Mouse (Mus musculus) midbrain, postnatal 0 days (tissue): ENCODE data around the gene Anapc5. TPM values are rescaled to one million over a fixed set of nuclear protein-coding genes. Genes with fewer than 3 reads are reported as not detected.

Experiments used
- ATAC-seq: fragments of 200-750 bp; cut with Nextera tagmentation; 2 replicates; pipeline ENCODE4 v1.8.0; 2017; ENCODE audit warnings: moderate number of reproducible peaks, mild to moderate bottlenecking, moderate TSS enrichment, moderate library complexity; ENCODE audit not compliant: low FRiP score
- DNase-seq: peaks from one replicate; pipeline ENCODE4 v3.0.0-alpha.2; 2015; ENCODE audit warnings: low spot score
- H3K27ac ChIP-seq: fragments of 300-500 bp; sonication (generic); 2 replicates; pipeline ENCODE4 v1.5.1; 2014; ENCODE audit warnings: low read depth, mild to moderate bottlenecking, low read length, mixed read lengths
- H3K27me3 ChIP-seq: fragments of 300-500 bp; sonication (generic); 2 replicates; pipeline ENCODE4 v1.6.1; 2014; ENCODE audit warnings: low read length, control low read depth, mixed read lengths; ENCODE audit not compliant: insufficient read depth
- H3K36me3 ChIP-seq: fragments of 300-500 bp; sonication (generic); 2 replicates; pipeline ENCODE4 v1.6.1; 2014; ENCODE audit warnings: low read length, control low read depth, mixed read lengths; ENCODE audit not compliant: insufficient read depth
- H3K4me1 ChIP-seq: fragments of 300-500 bp; sonication (generic); 2 replicates; pipeline ENCODE4 v1.6.1; 2014; ENCODE audit warnings: mild to moderate bottlenecking, control low read depth, antibody characterized with exemption, low read length, mixed read lengths; ENCODE audit not compliant: insufficient read depth
- H3K4me2 ChIP-seq: fragments of 300-500 bp; sonication (generic); 2 replicates; pipeline ENCODE4 v1.6.1; 2014; ENCODE audit warnings: low read depth, mild to moderate bottlenecking, low read length, mixed read lengths; ENCODE audit not compliant: poor library complexity, severe bottlenecking
- H3K4me3 ChIP-seq: fragments of 300-500 bp; sonication (generic); 2 replicates; pipeline ENCODE4 v1.5.1; 2014; ENCODE audit warnings: low read depth, mild to moderate bottlenecking, low read length, moderate library complexity
- H3K9ac ChIP-seq: fragments of 300-500 bp; sonication (generic); replicated peaks from 2 replicates; pipeline ENCODE4 v1.6.1; 2014; ENCODE audit warnings: mild to moderate bottlenecking, low read length, moderate library complexity, mixed read lengths; ENCODE audit not compliant: poor library complexity, severe bottlenecking
- H3K9me3 ChIP-seq: fragments of 300-500 bp; sonication (generic); 2 replicates; pipeline ENCODE4 v1.6.1; 2016; ENCODE audit warnings: low read length, control low read depth
- CTCF ChIP-seq: IDR thresholded peaks from 2 replicates; pipeline ENCODE4 v1.5.1; 2016; ENCODE audit warnings: antibody characterized with exemption, mild to moderate bottlenecking
- WGBS: fragments of 180-500 bp; shearing (Covaris S2); extraction: QIAGEN DNeasy Blood & Tissue Kit; methylation state at CpG from one replicate; pipeline ENCODE4 v1.1.7; 2014; 5-methylcytosine and 5-hydroxymethylcytosine counted together
- polyA plus RNA-seq: library from polyadenylated mRNA; unstranded; fragments of >200 nt; fragmentation: Nextera tagmentation; extraction: Ambion mirVana; gene quantifications from 2 replicates; pipeline ENCODE4 v1.2.1, GENCODE M21; 2015
- total RNA-seq: library from RNA; depleted of rRNA; stranded (reverse); fragments of >200 nt; gene quantifications from 2 replicates; pipeline ENCODE4 v1.2.3, GENCODE M21; 2014; rRNA removed

Anapc5 gene
- 463 and 516 TPM in 2 replicates for total RNA-seq
- 461 and 464 TPM in 2 replicates for polyA plus RNA-seq

DNA sequence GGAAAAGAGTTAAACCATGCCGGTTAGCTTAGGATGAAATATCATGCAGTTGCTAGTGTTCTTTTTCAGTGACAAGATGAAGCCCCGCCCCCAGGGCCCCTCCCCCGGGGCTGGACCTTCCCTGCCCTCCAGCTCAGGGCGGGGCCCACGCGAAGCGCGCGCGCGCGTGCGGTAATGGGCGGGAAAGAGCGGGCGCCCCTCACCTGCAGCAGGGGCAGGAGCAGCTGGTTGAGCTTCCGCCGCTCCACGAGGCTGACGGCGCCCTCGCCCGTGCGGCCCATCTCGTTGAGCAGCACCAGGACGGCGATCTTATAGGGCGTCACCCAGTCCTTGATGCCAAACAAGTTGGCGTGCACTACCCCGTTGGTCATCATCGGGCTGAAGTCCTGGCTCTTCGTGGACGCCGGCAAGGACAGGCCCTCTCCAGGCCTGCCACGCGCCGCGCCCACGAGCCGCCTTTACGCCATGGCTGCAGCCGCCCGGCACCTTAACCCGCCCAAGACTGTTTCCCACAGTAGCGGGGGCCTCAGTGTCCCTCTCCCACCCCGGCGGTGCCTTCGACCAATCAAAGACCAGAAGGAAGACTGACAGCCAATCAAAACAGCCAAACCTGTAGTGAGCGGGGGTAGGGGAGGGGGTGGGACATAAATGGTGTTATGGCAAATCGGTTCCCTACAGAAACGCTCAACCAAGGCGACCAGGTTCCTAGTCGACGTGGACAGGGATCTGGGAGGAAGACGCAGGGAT is at the start of gene Anapc5:
Gene Anapc5, minus strand, starts transcription at position 563 of the 747 bp plus-strand sequence.
- peak within 1 kb of the TSS; percentile 80 for H3K4me3 ChIP-seq
- TF ChIP-seq CTCF, result no peak
- under 1% methylated on average over 55 of the region's 55 CpGs for WGBS
- peak within 1 kb of the TSS; percentile 96 for H3K27ac ChIP-seq
- peak within 1 kb of the TSS; percentile 51 for H3K4me2 ChIP-seq
- ATAC-seq (peak; percentile 100), DNase-seq (peak; percentile 99)
- no peaks in the 10 kb centered on the region for H3K27me3 ChIP-seq
- peaks cover 23% of the 10 kb centered on the region for H3K36me3 ChIP-seq
- peak within 1 kb of the TSS; percentile 86 for H3K9ac ChIP-seq
- no peaks in the 10 kb centered on the region for H3K9me3 ChIP-seq
- H3K4me1 ChIP-seq, result no peaks in the 10 kb centered on the region

DNA sequence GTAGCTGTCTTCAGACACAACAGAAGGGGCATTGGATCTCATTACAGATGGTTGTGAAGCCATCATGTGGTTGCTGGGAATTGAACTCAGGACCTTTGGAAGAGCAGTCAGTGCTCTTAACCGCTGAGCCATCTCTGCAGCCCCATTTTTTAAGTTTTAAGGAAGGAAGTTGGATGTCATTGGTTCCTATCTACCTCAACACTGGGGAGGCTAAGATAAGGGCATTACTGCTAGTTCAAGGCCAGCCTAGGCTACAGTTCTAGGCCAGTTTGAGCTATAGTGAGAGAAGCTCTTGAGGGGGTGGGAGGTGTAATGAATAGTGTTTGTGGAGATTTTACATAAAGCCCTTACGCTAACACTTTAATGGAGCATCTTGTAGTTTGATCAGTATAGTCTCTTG is 41.9 kb upstream of the Anapc5 start:
- Histone ChIP-seq H3K27ac (no peak overlapping the region), H3K9me3 (no peaks in the 10 kb centered on the region), H3K4me3 (no peak overlapping the region), H3K4me2 (no peak overlapping the region), H3K9ac (no peak overlapping the region), H3K4me1 (no peaks in the 10 kb centered on the region), H3K36me3 (peaks cover 33% of the 10 kb centered on the region), H3K27me3 (no peaks in the 10 kb centered on the region)
- WGBS, result 100% methylated on average over 2 of the region's 2 CpGs
- ATAC-seq, result no peak
- TF ChIP-seq CTCF, result no peak
- no peak for DNase-seq

DNA sequence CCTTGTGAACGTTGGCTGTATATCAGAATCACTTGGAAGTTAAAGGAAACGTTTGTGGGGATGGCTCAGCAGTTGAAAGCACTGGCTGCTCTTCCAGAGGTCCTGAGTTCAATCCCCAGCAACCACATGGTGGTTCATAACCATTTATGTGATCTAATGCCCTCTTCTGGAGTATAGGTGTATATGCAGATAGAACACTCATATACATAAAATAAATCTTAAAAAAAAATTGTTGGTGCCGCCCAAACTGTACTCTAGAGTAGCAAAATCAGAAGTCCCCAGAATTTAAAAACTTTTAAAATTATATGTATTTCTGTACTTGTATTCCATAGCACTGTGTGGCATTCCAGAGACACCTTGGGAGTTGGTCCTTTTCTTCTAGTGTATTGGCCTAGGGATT is 34.7 kb upstream of the Anapc5 start:
- Histone ChIP-seq H3K36me3 (no peaks in the 10 kb centered on the region), H3K4me1 (peaks cover 6% of the 10 kb centered on the region), H3K9me3 (no peaks in the 10 kb centered on the region), H3K9ac (no peak overlapping the region), H3K4me3 (no peak overlapping the region), H3K4me2 (no peak overlapping the region), H3K27me3 (no peaks in the 10 kb centered on the region), H3K27ac (no peak overlapping the region)
- no peak for TF ChIP-seq CTCF
- DNase-seq (no peak), ATAC-seq (no peak)
- WGBS, result 80% methylated on average over 3 of the region's 3 CpGs

DNA sequence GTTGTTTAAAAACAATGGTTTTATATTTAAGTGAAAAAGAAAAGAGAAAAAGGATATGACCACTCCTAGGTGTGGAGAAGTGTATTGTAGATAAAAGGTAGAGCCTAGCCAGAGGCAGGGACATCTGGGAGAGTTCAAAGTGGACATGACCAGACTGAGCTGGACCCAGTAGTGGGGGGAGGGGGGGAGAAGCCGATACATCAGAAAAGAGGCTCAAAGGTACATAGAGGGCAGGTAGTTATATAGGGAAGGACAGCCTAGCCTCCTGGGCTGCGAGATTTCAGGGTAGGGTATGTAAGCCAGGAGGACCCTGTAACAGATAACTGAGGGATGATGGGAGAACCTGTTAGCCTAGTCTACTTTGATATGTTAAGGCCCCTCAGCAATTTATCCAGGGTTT is 31.5 kb upstream of the Anapc5 start:
- DNase-seq, result no peak
- Histone ChIP-seq H3K9ac (no peak overlapping the region), H3K27me3 (no peaks in the 10 kb centered on the region), H3K4me2 (no peak overlapping the region), H3K27ac (no peak overlapping the region), H3K36me3 (no peaks in the 10 kb centered on the region), H3K9me3 (no peaks in the 10 kb centered on the region), H3K4me3 (no peak overlapping the region), H3K4me1 (peaks cover 7% of the 10 kb centered on the region)
- ATAC-seq, result no peak
- TF ChIP-seq CTCF, result no peak
- WGBS, result 93% methylated on average over 2 of the region's 2 CpGs

DNA sequence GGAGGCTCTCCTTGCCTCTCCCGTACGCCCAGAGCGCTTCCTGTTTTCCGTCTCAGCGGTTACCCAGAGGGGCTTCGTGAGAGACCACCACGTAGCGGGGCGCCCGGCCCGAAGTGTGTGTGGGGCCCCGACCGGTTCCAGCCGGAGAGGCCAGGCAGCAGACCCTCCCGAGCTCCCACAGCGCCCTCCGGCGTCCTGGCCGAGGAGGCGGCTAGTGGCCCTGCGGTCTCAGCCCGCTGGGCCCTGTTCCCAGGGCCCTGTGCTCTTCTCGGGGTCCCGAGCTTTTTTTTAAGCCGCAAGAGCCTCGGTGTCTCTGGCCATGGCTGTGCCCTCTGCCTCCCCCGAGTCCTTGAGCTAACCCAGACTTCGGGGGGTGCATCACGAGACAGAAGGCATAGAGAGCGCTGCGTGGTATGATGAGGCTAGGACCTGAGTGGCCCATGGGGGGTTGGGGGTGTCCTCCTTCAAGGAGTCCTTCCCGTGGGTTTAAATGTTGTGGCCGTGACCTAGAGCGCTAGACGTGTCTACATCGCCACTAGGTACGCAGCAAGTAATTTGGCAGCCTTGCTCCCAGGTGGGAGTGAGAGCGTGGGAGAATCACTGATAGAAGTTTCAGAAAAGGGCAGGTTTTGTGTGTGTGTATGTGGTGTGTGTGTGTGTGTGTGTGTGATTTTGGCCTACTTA is 29.3 kb upstream of the Anapc5 start:
- Histone ChIP-seq H3K27me3 (no peaks in the 10 kb centered on the region), H3K9me3 (no peaks in the 10 kb centered on the region), H3K27ac (peak overlapping the region; percentile 89), H3K36me3 (no peaks in the 10 kb centered on the region), H3K4me1 (peaks cover 7% of the 10 kb centered on the region), H3K9ac (peak overlapping the region; percentile 84), H3K4me3 (peak overlapping the region; percentile 69), H3K4me2 (peak overlapping the region; percentile 96)
- DNase-seq (peak; percentile 25), ATAC-seq (peak; percentile 85)
- peak; percentile 56 for TF ChIP-seq CTCF
- WGBS, result under 1% methylated on average over 38 of the region's 38 CpGs
